Mouse (Mus musculus) MEL-GATA-1-ER (cell line): ENCODE data around the gene AW011738.

Experiments
- DNase-seq: peaks from one replicate; pipeline ENCODE4 v3.0.0-alpha.2; 2012; ENCODE audit warnings: low read depth; ENCODE audit errors: extremely low read depth

Gene AW011738

DNA sequence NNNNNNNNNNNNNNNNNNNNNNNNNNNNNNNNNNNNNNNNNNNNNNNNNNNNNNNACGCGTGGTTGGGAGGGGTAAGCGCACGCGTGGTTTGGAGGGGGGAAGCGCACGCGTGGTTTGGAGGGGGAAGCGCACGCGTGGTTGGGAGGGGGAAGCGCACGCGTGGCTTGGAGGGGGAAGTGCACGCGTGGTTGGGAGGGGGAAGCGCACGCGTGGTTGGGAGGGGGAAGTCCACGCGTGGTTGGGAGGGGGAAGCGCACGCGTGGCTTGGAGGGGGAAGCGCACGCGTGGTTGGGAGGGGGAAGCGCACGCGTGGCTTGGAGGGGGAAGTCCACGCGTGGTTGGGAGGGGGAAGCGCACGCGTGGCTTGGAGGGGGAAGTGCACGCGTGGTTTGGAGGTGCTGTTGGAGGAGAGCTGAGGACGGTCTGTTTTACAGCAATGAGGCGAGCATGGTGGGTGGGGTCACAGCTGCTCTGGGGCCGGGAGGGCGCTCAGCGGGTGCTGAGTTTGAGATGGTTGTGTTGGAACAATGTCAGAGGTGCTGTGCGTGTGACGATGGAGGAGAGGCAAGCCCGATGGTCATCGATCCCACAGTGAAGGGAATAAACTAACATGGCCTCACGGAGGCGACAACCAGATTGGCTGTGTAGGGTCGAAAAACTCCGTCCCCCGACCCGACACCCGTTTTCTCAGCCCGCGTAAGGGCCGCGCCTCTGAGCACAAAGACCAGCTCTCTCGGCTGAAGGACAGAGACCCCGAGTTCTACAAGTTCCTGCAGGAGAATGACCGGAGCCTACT, 33.7 kb downstream of the AW011738 start:
- no peak for DNase-seq

DNA sequence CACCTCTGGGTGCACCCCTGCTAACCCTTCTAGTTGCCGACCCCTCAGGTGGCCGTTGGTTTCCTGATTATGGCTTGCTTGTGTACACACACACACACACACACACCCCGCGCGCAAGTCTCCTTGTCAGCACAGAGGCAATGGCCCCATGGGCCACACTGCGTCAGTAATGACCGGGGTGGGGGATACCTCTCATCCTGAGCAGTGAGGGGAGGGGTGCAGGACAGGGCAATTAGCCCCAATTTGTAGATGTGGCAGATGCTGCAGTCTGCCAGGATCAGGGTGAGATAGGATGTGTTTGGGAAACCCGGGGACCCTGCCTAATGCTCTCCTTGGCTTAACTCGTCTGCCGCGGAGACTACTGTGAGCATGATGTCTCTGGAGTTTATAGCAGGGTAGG, 46.5 kb downstream of the AW011738 start:
- no peak for DNase-seq

DNA sequence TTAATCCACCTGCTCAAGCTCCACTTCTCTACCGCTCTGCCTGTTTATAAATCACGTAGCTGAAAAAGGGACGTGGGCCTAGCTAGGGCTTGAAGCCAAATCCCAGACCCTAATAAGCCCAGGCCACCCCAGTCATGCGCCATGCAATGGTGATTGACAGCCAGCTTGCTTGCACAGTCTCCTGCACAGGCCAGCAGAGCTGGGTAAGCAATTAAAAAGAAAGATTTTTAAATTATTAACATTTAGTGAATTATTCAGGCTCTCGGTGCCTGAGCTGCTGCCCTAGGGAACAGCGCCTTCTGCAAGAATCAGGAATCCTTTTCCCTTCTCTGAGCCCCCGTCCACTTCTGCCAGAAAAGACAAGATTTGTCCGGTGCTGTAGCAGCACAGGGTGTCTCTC, 48.0 kb downstream of the AW011738 start:
- no peak for DNase-seq

DNA sequence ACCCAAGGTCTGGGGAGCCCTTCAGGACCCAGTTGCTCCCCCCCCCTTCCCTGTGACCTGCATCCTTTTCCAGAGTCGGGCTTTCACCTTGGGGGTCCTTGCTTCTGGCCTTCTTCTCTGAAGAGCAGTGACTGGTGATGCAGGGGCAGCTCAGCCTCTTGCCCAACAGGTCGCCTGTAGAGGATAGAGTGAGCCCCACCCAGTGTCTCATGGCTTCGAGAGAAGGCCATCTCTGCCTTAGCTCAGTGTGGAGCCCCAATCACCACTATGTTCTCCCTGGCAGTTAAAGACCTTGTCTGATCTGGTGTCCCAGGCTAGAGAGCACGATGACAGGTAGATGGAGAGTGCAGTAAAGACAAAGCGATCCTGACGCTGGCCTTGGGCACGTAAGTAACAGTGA, 49.0 kb downstream of the AW011738 start:
- DNase-seq = no peak

DNA sequence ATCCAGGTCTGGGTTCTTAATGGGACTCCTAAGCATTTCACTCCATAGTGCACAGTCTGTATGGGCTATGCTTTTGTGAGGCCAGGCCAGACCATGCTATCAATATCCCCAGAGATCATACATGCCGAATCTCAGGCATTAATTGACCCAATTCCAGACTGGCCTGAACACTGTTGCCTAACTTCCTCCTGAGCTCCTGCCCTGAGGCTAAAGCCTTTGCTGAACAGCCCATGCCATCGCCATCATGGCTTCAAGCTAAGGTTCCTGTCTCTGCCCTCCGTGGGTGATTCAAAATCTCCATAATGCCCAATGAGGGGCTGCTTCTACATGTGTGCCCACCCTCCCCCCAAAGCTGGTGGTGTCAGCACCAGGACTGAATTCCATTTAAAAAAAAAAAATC, 49.5 kb downstream of the AW011738 start:
- DNase-seq = no peak

DNA sequence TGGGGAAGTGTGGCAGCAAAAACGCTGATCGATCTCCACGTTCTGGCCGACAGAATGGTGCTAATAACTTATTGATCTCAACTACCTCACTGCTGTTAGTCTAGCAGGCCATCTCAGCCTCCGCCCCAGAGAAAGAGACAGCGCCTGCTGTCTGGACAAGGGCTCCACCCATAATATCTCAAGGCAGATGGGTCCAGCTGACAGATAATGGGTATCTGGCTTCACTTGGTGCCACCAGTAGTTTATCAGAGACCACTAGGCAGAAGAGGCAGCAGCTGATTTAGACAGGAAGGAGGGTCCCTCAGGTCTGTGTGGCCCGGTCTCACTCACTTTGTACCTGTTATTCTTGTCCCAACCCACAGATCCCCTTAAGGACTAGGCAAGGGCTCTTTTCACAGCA, 49.9 kb downstream of the AW011738 start:
- DNase-seq = peak; percentile 59

DNA sequence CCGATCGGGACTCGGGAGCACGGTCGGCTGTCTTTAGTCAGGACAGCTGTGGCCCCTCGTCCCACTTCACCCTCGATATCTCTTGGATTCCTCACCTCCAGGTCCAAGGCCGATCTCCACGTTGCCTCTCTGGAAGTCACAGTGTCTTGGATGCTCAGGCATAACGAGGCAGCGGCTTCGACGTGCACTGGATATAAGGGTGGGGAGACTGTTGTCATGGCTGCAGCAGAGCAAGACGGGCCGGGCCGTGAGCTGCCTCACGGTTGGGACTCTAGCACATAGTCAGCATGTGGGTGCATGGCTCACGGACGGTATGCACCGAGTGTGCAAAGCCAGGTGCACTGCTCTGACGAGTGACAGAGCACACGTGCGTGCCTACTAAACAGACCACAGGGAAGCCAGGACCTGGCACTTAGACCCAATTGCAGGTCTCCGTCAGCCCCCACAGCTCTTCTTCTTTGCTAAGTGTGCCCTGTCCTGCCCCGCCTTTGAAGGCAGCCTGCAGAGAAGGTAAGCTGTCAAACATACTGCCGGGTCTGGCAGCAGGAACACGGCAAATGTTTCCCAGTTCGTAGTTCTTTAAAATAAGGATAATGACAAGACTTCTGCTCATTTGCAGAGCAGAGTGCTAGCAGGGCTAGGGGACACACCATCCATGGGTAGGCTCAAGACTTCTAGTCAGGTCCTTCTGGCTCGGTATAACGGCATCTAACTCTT, 51.4 kb downstream of the AW011738 start:
- no peak for DNase-seq
